Mouse (Mus musculus) heart, postnatal 25 days (tissue): ENCODE measurements around the gene Shisa2. TPM values are rescaled to one million over a fixed set of nuclear protein-coding genes. Genes with fewer than 3 reads are reported as not detected.
"Not testable (repeated sequence)": the region's sequence is repeated elsewhere in the genome, so short reads cannot be mapped to it uniquely, and the experiment has no call there.

Experiments
- DNase-seq: peaks from one replicate; pipeline ENCODE4 v3.0.0; 2022; ENCODE audit warnings: low spot score
- intact Hi-C: fragments of 180-260 bp; cut with DNase I; formaldehyde crosslinking; loops from one replicate; pipeline ENCODE4 v1.15.1; 2025
- total RNA-seq, 2 experiments: library from RNA; stranded (reverse); gene quantifications; 2 replicates each; pipeline ENCODE4 v1.2.3; 2021

Shisa2 gene
- total RNA-seq: 1 to 10 TPM; 1.3 to 1.4 TPM

- peak; percentile 39 for DNase-seq
- intact Hi-C loops: no loop called here
Observed at GRCm38 (mm10) chr14:59625158-59625805, at the start of gene Shisa2. Gene Shisa2, plus strand, starts transcription at chr14:59625308.

GRCm38 (mm10) chr14:59576385-59576784, 48.7 kb upstream of the Shisa2 start:
- intact Hi-C loops: no loop called here
- no peak for DNase-seq

- DNase-seq: no peak
- intact Hi-C loops: no loop called here
Observed at GRCm38 (mm10) chr14:59590614-59591013, 34.5 kb upstream of the Shisa2 start.

DNA sequence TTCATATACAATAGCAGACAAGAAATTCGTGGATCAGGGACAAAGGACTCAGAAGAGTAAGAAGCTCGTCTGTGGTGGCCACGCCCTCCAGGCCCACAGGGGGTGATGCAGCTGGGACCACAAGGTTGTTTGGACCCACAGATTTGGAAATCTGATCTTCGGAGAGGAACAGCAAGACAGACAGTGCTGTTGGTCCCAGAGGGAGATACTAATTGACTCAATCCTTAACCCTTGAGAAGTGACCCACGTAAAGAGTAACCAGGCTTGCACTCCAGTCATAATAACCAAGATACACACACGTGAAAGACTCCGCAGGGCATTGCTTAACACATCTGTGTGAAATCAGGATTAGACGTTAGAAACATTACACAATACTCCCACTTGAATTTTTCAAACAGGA, 33.2 kb upstream of the Shisa2 start:
- intact Hi-C loops: no loop called here
- DNase-seq: no peak

DNA sequence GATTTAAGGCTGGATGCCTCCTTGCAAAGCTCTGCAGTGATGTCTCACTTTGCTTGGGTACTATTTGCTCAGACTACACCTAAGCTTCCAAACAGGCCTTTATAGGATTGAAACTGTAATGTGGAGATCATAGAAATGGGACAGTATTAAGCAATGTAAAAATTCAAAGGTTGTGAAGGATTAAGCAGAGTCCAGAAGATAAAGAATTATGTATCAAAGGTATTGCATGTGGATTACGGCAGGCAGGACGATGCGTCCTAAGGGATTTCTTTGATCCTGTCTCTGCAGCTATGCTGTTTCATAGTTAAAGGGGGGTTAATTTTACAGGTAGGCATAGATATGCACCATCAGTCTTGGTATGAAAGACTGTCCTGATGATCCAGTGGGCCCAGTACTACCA, 32.5 kb upstream of the Shisa2 start:
- intact Hi-C loops: no loop called here
- DNase-seq: no peak

DNA sequence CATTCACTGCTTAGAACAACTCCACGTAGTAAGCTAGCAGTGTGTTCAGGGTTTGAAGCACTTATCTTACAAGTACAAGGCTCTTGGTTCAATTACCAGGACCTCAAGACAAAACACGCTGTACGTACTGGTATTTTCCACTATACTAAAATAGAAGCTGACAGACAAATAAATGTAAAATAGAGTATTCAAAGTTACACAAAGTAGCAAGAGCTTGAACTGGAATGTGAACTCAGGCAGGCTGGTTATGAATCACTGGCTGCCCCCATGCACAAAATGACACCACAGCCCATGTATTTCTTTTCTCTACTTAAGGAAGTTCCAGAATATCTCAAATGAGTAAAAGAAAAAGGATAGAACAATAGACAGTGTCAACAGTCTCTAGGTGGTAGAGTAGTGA, 30.1 kb upstream of the Shisa2 start:
- DNase-seq: no peak
- intact Hi-C loops: no loop called here

DNA sequence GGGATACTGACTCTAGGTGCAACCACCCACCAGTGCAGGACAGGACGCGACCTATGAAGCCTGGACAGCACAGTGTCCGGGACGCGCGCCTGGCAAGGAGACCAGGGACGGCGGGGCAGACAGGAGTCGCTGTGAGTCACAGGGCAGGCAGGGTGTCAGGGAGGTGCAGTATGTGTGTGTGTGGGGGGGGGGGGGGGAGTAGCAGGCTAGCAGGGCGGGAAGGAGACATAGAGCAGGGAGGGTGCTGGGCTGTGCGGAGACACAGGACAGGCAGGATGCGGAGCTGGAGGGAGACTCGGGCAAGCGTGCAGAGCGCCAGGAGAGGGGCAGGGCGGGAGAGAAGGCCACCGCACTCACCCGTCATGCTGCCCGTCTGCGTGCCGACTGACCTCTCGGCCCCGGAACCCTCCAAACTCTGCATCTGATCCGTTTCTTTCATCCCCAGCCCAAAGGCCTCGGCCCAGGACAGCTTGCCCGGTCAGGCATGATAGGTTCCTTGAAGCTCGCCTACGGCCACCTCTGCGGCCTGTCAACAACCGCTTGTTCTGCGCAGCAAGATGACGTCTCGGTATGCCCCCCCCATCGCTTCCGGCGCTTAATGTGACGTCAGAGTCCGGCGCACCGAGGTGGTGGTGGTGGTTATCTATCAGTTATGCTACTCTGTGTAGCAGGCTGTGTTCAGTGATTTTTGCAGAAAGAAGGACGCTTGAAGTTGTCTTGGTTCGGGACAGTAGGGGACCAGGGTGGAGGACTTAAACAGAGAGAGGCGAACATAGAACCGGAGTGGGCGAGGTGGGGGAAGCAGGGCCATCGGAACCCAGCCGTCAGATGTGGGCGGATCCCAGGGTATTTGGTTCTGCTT, 27.5 kb upstream of the Shisa2 start, which contains the start of gene Cdadc1:
Cdadc1 (minus strand) TSS at position 562 of the 862 bp plus-strand sequence.
- intact Hi-C loops: no loop called here
- peak; percentile 86 for DNase-seq

GRCm38 (mm10) chr14:59598260-59598627, 26.9 kb upstream of the Shisa2 start:
- intact Hi-C loops: no loop called here

DNA sequence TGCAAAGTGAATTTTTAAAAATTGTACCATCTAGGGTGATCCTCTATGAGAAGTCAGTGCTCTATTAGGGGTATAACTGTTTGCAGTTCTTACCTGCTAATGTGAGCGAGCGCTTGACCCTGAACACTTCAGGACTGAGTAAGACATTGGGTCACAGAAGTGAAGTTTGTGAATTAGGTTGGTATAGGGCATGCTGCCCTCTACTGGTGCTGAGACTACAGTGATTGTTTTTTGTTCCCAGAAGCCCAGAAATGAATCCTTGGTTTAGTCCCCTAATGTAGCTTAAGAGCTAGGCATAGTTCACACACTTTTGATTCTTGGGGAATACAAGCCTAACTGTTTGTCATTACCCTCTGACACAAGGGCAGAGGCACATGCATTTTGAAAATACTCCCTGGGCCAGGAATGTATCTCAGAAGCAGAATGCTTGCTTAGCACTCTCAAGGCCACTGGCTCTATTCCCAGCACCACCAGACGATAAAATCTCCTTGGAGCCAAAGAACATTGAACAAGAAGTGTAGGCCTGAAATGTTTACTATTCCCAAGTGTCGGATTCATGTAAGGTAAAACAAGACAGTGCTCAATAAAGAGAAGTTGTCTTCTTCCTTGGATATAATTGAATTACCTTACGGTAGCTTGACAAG, 21.0 kb upstream of the Shisa2 start:
- intact Hi-C loops: loop anchor here (2.0 kb wide), 2 partner anchors 339 to 1091 kb away; no protein-coding TSS in a partner anchor

More at GRCm38 (mm10) chr14:59598260-59598627, 26.9 kb upstream of the Shisa2 start:
- no peak for DNase-seq

GRCm38 (mm10) chr14:59605671-59606353, 19.3 kb upstream of the Shisa2 start:
- DNase-seq: no peak
- intact Hi-C loops: loop anchor here (1.0 to 2.0 kb wide), 3 partner anchors 337 to 1089 kb away; no protein-coding TSS in a partner anchor

More for the DNA sequence above, 21.0 kb upstream of the Shisa2 start:
- no peak for DNase-seq

DNA sequence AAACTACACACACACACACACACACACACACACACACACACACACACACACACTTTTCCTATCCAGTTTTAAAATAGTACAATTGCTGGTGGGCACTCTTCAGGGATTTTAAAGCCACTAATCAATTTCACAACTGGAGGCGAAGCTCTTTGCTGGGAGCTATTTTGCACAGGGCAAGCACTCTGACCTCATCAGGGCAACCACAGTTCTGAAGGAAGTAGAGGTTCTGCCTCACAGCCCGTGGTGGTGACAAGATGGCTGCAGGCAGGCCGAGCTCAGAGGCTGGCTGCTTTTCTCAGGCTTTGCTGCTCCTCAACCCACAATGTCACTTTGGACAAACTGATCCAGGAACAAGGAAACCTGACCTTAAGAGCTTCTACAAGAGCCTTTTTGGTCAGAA, 18.1 kb upstream of the Shisa2 start:
- intact Hi-C loops: no loop called here
- DNase-seq: no peak

DNA sequence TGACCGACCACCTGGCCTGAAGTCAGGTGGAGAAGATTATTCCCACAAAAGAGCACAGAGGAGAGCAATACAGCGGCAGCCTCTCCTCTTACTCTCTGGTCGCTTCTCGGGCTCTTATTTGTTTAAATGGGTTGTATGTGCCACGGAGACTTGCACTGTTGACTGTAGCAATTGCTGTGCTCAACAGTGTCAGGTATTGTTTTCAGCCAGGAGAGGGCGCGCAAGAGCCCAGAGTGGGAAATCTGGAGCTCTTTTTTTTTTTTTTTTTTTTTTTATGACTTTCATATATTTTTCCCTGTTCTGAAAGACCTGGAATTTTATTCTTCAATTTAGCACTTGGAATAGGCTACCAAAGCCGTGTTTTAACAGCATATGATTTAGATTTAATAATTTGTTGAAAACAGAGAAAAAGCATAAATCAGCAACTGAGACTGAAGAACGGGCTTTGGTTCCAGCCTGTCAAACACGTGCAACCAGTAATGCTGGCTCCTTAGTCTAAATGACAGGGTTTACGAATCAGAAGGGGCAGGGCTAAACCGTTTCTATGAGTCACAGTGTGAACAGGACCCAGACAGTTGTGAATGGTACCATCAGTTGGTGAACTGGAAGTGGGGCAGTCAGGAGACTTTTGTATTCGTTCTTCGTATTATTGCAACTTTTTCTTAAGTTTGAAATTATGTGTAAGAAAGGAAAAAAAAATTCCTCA, 12.0 kb upstream of the Shisa2 start:
- intact Hi-C loops: loop anchor here (2.0 kb wide), 1 partner anchor 330 kb away; no protein-coding TSS in a partner anchor
- DNase-seq: no peak

DNA sequence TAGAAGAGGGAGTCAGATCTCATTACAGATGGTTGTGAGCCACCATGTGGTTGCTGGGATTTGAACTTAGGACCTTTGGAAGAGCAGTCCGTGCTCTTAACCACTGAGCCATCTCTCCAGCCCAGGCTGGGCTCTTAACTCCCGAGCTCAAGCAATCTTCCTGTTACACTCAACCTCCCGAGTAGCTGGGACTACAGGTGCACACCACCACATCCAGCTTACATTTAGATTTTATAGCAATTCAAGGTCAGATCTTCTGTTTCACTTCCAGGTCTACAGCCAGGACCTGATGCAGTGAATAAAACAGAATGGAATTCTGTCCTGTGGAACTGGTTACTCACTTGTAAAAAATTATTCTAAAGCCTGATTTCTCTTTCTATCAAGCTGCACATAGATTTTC, 11.0 kb upstream of the Shisa2 start:
- DNase-seq: not testable (repeated sequence)

DNA sequence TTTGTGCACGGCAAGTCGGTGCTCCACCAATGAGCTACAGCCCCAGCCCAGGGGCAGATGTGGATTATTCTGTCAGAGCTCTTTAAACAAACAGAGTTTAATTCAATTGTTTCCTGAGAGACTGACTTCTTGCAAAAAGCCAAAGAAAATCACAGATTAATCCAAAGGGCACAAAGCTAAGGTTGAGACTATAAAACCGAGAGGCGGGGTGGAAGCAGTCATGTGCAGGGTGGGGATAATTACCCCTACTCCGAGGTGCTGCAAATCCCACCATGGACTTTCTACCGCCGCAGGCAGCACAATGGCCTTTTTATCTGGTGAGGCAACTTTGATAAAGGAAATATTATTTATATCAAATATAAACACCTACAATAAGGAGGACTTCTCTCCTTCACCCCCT, 8.3 kb upstream of the Shisa2 start:
- intact Hi-C loops: no loop called here

More for the DNA sequence above, 11.0 kb upstream of the Shisa2 start:
- intact Hi-C loops: not testable (repeated sequence)

GRCm38 (mm10) chr14:59624326-59624885, 702 bp upstream of the Shisa2 start:
- intact Hi-C loops: no loop called here
- no peak for DNase-seq

More for the DNA sequence above, 8.3 kb upstream of the Shisa2 start:
- DNase-seq: no peak

DNA sequence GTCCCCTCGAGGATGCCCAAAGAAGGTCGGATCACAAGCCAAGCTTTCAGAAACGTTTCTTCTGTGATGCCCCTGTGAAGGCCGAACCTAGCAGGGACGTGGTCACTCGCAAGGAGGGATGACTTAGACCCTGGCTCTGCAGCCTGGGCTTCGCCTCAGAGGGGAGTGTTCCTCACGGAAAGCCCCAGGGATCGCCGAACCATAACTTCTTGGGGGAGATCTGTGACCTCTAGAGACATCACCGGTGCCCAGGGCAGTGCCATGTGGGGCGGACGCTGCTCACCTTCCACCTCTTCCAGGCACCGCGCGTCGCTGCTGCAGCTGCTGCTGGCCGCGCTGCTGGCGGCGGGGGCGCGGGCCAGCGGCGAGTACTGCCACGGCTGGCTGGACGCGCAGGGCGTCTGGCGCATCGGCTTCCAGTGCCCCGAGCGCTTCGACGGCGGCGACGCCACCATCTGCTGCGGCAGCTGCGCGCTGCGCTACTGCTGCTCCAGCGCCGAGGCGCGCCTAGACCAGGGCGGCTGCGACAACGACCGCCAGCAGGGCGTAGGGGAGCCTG, 777 bp downstream of the Shisa2 start:
- intact Hi-C loops: no loop called here
- DNase-seq: no peak

- intact Hi-C loops: no loop called here
- no peak for DNase-seq
Observed at GRCm38 (mm10) chr14:59626711-59627110, 1.6 kb downstream of the Shisa2 start.

DNA sequence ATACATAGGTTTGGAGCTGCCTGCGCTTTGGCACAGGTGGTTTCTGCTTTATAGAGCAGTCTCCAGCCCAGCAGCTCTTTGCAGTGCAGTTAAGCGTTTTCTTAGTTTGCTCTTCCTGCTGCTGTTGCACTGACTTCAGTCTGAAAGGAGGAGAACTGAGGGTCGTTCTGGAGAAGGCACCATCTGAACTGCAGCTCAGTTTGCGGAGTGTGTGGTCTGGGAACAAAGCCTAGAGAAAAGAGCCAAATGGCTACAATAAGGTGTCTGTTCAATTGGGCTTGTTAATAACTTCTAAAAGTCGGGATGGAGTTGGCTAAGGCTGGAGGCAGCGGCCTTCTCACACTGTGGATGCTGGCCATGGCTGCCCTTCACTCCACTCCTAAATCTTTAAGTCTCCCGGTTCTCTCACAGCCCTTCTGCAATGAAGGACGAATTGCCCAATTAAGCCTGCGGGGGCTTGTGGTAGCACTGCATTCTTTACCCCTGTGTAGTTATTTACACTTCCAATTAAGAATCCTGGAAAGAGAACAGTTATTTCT, 2.1 kb downstream of the Shisa2 start:
- no peak for DNase-seq
- intact Hi-C loops: no loop called here
